Mouse (Mus musculus) macrophage (primary cell): Measurements from ENCODE around the gene Rasl12. TPM values are rescaled to one million over a fixed set of nuclear protein-coding genes. Genes with fewer than 3 reads are reported as not detected.

Experiments
- H3K27ac ChIP-seq: fragments of 350-480 bp; formaldehyde crosslinking; 2 replicates; pipeline ENCODE4 v1.9.0; 2021
- H3K36me3 ChIP-seq: fragments of 350-480 bp; formaldehyde crosslinking; 2 replicates; pipeline ENCODE4 v1.9.0; 2021; ENCODE audit errors: inconsistent target
- H3K4me3 ChIP-seq: fragments of 350-480 bp; formaldehyde crosslinking; 2 replicates; pipeline ENCODE4 v1.9.0; 2021; ENCODE audit errors: inconsistent target
- H3K79me2 ChIP-seq: fragments of 350-480 bp; formaldehyde crosslinking; 2 replicates; pipeline ENCODE4 v1.9.0; 2021; ENCODE audit errors: inconsistent target
- WGBS: methylation state at CpG from one replicate; pipeline ENCODE4 v1.1.7; 2026; ENCODE audit warnings: inconsistent platforms; ENCODE audit not compliant: missing documents; 5-methylcytosine and 5-hydroxymethylcytosine counted together
- polyA plus RNA-seq: library from polyadenylated mRNA; stranded (reverse); fragments of 250-400 nt; gene quantifications from 3 replicates; pipeline ENCODE4 v1.2.4, GENCODE M21; 2018; ENCODE audit warnings: inconsistent platforms

Gene Rasl12
- polyA plus RNA-seq, 1 experiment from 2014 or later: not detected

GRCm38 (mm10) chr9:65408871-65409295 is 10.6 kb downstream of the Rasl12 start:
- H3K27ac ChIP-seq: no peak overlapping the region
- no peaks in the 10 kb centered on the region for H3K36me3 ChIP-seq
- no peak overlapping the region for H3K4me3 ChIP-seq
- 89% methylated on average over 5 of the region's 5 CpGs for WGBS
- no peaks in the 10 kb centered on the region for H3K79me2 ChIP-seq

DNA sequence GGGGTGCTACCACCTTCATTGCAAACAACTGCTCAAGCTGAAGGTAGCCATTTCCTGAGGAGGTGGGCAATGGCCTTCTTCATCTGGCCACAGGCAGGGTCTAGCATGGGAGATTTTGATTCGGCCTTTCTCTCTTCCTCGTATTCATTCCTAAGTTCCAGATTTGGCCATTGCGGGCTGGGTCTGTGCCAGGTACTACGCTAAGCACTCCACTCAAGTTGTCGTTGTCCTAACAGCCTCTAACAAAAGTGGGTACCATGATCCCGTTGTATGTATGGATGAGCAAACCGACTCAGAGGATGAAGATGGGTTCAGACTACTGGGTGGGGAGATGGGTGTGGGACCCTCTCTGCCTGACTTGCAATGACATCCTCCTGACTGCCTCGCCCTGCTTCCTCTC is 12.1 kb downstream of the Rasl12 start:
- Histone ChIP-seq H3K79me2 (no peaks in the 10 kb centered on the region), H3K36me3 (no peaks in the 10 kb centered on the region), H3K27ac (no peak overlapping the region), H3K4me3 (no peak overlapping the region)
- 84% methylated on average over 8 of the region's 8 CpGs for WGBS

DNA sequence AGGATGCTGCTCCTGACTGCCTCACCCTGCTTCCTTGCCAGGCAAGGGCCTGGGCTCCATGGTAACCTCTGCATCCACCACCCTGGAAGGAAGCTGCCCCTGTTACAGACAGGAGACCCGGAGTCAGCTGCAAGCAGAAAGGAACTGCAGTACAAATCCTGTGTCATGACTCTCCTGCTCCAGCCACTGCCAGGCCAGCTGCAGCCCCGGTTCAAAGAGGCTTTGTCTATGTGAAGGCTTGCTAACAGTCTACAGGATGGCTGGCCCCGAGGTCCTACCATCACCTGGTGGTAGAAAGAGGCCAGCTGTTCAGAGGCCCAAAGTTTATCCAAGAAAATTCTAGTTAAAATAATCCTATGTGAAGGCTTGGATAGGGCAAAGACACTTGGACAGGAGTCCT is 13.0 kb downstream of the Rasl12 start:
- Histone ChIP-seq H3K4me3 (no peak overlapping the region), H3K27ac (no peak overlapping the region), H3K79me2 (no peaks in the 10 kb centered on the region), H3K36me3 (no peaks in the 10 kb centered on the region)
- WGBS: 72% methylated on average over 3 of the region's 3 CpGs

DNA sequence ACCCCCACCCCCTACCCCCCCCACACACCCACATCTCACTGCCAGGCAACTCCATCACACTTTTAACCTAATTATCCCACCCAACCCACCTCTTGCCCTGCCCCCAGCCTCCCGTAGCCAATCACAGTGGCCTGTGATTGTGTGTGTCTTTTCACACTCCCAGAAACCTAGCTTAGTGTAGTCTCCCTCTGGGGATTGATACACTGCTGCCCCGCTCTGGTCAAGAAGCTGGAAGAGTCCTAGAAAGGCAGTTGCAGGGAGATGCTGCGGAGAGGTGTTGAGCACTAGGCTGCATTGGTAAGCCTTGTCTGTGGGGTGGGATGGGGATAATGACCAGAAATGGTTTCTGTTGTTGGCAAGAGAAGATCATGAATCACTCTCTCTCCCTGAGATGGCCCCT is 19.4 kb downstream of the Rasl12 start:
- WGBS: 97% methylated on average over 3 of the region's 3 CpGs
- H3K36me3 ChIP-seq: no peaks in the 10 kb centered on the region
- H3K79me2 ChIP-seq: no peaks in the 10 kb centered on the region
- no peak overlapping the region for H3K27ac ChIP-seq
- no peak overlapping the region for H3K4me3 ChIP-seq

DNA sequence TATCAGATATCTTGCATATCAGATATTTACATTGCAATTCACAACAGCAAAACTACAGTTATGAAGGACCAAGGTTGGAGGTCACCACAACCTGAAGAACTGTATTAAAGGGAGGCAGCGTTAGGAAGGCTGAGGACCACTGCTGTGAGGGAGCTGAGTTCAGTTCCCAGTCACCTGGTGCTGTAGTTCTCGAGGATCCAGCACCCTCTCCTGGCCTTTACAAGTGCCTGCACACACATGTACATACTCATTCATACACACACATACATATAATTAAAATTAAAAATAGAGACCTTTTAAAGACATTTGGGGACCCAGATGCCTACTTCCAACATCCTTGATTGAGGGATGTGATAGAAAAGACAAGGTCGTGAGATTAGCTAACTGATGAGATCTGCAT is 21.3 kb downstream of the Rasl12 start:
- 95% methylated on average over 3 of the region's 3 CpGs for WGBS
- Histone ChIP-seq H3K36me3 (no peaks in the 10 kb centered on the region), H3K4me3 (no peak overlapping the region), H3K79me2 (no peaks in the 10 kb centered on the region), H3K27ac (no peak overlapping the region)

GRCm38 (mm10) chr9:65422760-65423501 is 24.6 kb downstream of the Rasl12 start, which contains the start of gene Slc51b:
Slc51b (minus strand) TSS chr9:65422955.
- no peak within 1 kb of the TSS for H3K4me3 ChIP-seq
- no peaks in the 10 kb centered on the region for H3K36me3 ChIP-seq
- no peaks in the 10 kb centered on the region for H3K79me2 ChIP-seq
- no peak within 1 kb of the TSS for H3K27ac ChIP-seq
- WGBS: 96% methylated on average over 11 of the region's 11 CpGs

DNA sequence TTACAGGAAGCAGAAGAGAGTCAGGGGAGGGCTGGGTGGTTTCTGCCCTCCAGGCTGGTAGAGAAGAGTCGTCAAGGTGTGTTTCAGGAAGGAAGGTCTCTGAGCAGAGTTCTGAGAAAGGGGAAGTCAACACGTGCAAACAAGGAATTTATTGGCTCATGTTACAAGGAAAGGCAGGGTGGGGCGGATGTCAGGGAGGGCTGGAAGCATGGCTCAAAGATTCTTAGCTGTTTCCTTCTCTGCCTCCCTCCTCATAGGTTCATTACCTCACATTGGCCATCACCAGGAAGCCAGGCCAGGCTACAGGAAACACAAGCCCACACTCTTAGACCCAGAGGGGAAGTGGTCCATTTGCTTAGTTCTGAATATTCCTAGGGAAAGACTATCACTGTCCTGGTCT is 26.1 kb downstream of the Rasl12 start:
- 3% methylated on average over 3 of the region's 3 CpGs for WGBS
- H3K27ac ChIP-seq: no peak overlapping the region
- no peak overlapping the region for H3K4me3 ChIP-seq
- no peaks in the 10 kb centered on the region for H3K79me2 ChIP-seq
- H3K36me3 ChIP-seq: no peaks in the 10 kb centered on the region

DNA sequence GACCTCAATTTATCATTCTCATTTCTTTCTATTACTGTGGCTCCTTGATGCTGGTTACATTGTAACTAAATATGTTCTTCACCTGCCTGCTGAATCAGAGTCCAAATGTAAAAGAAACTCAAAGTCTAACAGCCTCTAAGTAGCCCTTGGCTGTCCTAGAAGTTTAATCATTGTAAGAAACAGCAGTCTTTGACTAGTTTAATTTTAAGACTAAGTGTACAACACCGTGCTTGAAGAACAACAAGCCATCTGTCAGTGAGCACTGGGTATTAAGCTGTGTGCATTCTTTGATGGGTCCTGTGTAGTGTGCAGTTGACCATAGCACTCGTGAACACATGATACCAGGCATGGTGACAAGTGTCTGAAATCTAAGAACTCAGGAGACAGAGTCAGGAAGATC is 29.2 kb downstream of the Rasl12 start:
- no peaks in the 10 kb centered on the region for H3K36me3 ChIP-seq
- no peak overlapping the region for H3K27ac ChIP-seq
- no peak overlapping the region for H3K4me3 ChIP-seq
- no peaks in the 10 kb centered on the region for H3K79me2 ChIP-seq
- 88% methylated on average over 2 of the region's 2 CpGs for WGBS

GRCm38 (mm10) chr9:65428003-65428402 is 29.7 kb downstream of the Rasl12 start:
- Histone ChIP-seq H3K4me3 (no peak overlapping the region), H3K27ac (no peak overlapping the region), H3K79me2 (no peaks in the 10 kb centered on the region), H3K36me3 (no peaks in the 10 kb centered on the region)
- 91% methylated on average over 5 of the region's 5 CpGs for WGBS

DNA sequence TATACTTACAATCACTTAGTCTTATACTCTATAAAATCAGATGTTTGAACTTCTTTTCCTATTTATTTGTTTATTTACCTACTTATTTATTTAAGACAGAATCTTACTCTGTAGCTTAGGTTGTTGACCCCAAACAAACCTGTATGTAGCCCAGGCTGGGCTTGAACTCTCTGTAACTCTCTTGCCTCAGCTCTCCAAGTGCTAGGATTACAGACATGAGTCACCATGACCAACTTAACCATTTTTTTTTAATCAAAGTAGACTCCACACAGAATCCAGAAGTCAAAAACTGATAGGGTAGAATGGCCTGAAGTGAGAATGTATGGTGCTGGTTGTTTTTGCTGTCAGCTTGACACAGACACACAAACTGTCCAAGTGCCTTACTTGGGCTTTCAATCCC is 32.1 kb downstream of the Rasl12 start:
- H3K36me3 ChIP-seq: no peaks in the 10 kb centered on the region

GRCm38 (mm10) chr9:65430921-65431320 is 32.6 kb downstream of the Rasl12 start:
- H3K4me3 ChIP-seq: no peak overlapping the region
- no peaks in the 10 kb centered on the region for H3K36me3 ChIP-seq
- H3K79me2 ChIP-seq: peaks cover under 1% of the 10 kb centered on the region; the same call in 1 of the 2 replicates
- WGBS: 92% methylated on average over 5 of the region's 5 CpGs
- no peak overlapping the region for H3K27ac ChIP-seq

More for the DNA sequence above, 32.1 kb downstream of the Rasl12 start:
- Histone ChIP-seq H3K79me2 (no peaks in the 10 kb centered on the region), H3K4me3 (no peak overlapping the region), H3K27ac (no peak overlapping the region)

- no peaks in the 10 kb centered on the region for H3K36me3 ChIP-seq
- H3K79me2 ChIP-seq: peaks cover 14% of the 10 kb centered on the region
- H3K4me3 ChIP-seq: no peak overlapping the region
- no peak overlapping the region for H3K27ac ChIP-seq
- 0% methylated on average over 3 of the region's 3 CpGs for WGBS
Observed at GRCm38 (mm10) chr9:65432236-65432635, 33.9 kb downstream of the Rasl12 start.

- Histone ChIP-seq H3K4me3 (no peak overlapping the region), H3K36me3 (no peaks in the 10 kb centered on the region), H3K79me2 (peaks cover 22% of the 10 kb centered on the region), H3K27ac (no peak overlapping the region)
- 72% methylated on average over 5 of the region's 5 CpGs for WGBS
Observed at GRCm38 (mm10) chr9:65434140-65434539, 35.8 kb downstream of the Rasl12 start.

DNA sequence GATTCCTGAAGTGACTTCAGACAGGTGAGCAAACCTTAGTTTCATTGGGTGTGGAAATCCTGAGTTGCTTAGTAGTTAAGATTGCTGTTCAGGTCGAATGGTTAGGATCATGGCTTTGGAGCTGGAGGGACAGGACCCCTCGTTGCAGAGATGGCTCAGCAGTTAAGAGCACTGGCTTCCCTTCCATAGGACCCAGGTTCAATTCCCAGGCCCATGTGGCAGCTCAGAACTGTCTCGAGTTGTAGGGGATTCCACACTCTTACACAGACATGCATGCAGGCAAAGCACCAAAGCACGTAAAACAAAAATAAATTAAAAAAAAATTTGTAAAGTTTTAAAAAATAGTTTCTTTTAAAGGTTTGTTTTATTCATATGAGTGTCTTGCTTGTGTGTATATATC is 36.9 kb downstream of the Rasl12 start:
- Histone ChIP-seq H3K4me3 (no peak overlapping the region), H3K36me3 (peaks cover 2% of the 10 kb centered on the region; the same call in 1 of the 2 replicates), H3K79me2 (peaks cover 22% of the 10 kb centered on the region), H3K27ac (no peak overlapping the region)
- WGBS: 84% methylated on average over 4 of the region's 4 CpGs

- Histone ChIP-seq H3K36me3 (peaks cover 8% of the 10 kb centered on the region), H3K27ac (no peak within 1 kb of the TSS), H3K79me2 (peaks cover 22% of the 10 kb centered on the region), H3K4me3 (peak within 1 kb of the TSS; percentile 48)
- WGBS: under 1% methylated on average over 54 of the region's 54 CpGs
Observed at GRCm38 (mm10) chr9:65435671-65436301, 37.5 kb downstream of the Rasl12 start, which contains the start of gene Mtfmt. Mtfmt (plus strand) TSS chr9:65435782.
